Mouse (Mus musculus) intestine, embryonic 15.5 days (tissue): ENCODE results near the gene Hist1h2ag. TPM values are rescaled to one million over a fixed set of nuclear protein-coding genes. Genes with fewer than 3 reads are reported as not detected.

Experiments
- polyA plus RNA-seq: library from polyadenylated mRNA; unstranded; fragments of >200 nt; fragmentation: Nextera tagmentation; extraction: Ambion mirVana; gene quantifications from 2 replicates; pipeline ENCODE4 v1.2.1, GENCODE M21; 2015

The Hist1h2ag gene
- polyA plus RNA-seq, 1 experiment from 2014 or later: 40.6 TPM

Other genes with a start within 250 kb of the Hist1h2ag start
- gene Hist1h2bq, start 232.7 kb downstream of the Hist1h2ag start, polyA plus RNA-seq: 14.5 and 16.7 TPM in 2 replicates
- gene Hist1h2ao, start 232.5 kb downstream of the Hist1h2ag start, polyA plus RNA-seq: 1.7 TPM in 1 of 2 replicates, not detected in the other
- not detected in 2 replicates for gene Hist1h4m, start 231.2 kb downstream of the Hist1h2ag start, polyA plus RNA-seq
- 12.0 and 15.9 TPM in 2 replicates for gene Hist1h4n, start 210.7 kb downstream of the Hist1h2ag start, polyA plus RNA-seq
- gene Hist1h2ap, start 209.4 kb downstream of the Hist1h2ag start, polyA plus RNA-seq: 2,704 and 3,243 TPM in 2 replicates
- 15.0 and 16.4 TPM in 2 replicates for gene Hist1h2br, start 209.2 kb downstream of the Hist1h2ag start, polyA plus RNA-seq
- gene Zfp184, start 97.8 kb downstream of the Hist1h2ag start, polyA plus RNA-seq: 6.2 and 7.5 TPM in 2 replicates
- gene Pom121l2, start 61.8 kb downstream of the Hist1h2ag start, polyA plus RNA-seq: 0.06 TPM in 1 of 2 replicates, not detected in the other
- 1.4 and 1.5 TPM in 2 replicates for gene Prss16, start 33.2 kb downstream of the Hist1h2ag start, polyA plus RNA-seq
- gene Hist1h2ah, start 7.4 kb downstream of the Hist1h2ag start, polyA plus RNA-seq: 3.0 and 7.8 TPM in 2 replicates
- 5.0 and 5.8 TPM in 2 replicates for gene Hist1h2bk, start 7.1 kb downstream of the Hist1h2ag start, polyA plus RNA-seq
- 21.0 and 23.6 TPM in 2 replicates for gene Hist1h4i, start 1.6 kb downstream of the Hist1h2ag start, polyA plus RNA-seq
- gene Hist1h2bj, start 270 bp upstream of the Hist1h2ag start, polyA plus RNA-seq: 9.6 and 9.9 TPM in 2 replicates
- gene Vmn1r188, start 41.5 kb upstream of the Hist1h2ag start, polyA plus RNA-seq: not detected in 2 replicates
- not detected in 2 replicates for gene Vmn1r189, start 62.9 kb upstream of the Hist1h2ag start, polyA plus RNA-seq
- gene Vmn1r191, start 141.0 kb upstream of the Hist1h2ag start, polyA plus RNA-seq: not detected in 2 replicates
- not detected in 2 replicates for gene Vmn1r192, start 148.2 kb upstream of the Hist1h2ag start, polyA plus RNA-seq
- not detected in 2 replicates for gene Vmn1r193, start 180.2 kb upstream of the Hist1h2ag start, polyA plus RNA-seq
- not detected in 2 replicates for gene Vmn1r194, start 201.3 kb upstream of the Hist1h2ag start, polyA plus RNA-seq
- gene Vmn1r195, start 227.6 kb upstream of the Hist1h2ag start, polyA plus RNA-seq: not detected in 2 replicates
- not detected in 2 replicates for gene Vmn1r196, start 247.0 kb upstream of the Hist1h2ag start, polyA plus RNA-seq